Mouse (Mus musculus): Measurements from ENCODE around the gene Ubxn1.
"Not testable (repeated sequence)": the region's sequence is repeated elsewhere in the genome, so short reads cannot be mapped to it uniquely, and the experiment has no call there.

Gene Ubxn1

DNA sequence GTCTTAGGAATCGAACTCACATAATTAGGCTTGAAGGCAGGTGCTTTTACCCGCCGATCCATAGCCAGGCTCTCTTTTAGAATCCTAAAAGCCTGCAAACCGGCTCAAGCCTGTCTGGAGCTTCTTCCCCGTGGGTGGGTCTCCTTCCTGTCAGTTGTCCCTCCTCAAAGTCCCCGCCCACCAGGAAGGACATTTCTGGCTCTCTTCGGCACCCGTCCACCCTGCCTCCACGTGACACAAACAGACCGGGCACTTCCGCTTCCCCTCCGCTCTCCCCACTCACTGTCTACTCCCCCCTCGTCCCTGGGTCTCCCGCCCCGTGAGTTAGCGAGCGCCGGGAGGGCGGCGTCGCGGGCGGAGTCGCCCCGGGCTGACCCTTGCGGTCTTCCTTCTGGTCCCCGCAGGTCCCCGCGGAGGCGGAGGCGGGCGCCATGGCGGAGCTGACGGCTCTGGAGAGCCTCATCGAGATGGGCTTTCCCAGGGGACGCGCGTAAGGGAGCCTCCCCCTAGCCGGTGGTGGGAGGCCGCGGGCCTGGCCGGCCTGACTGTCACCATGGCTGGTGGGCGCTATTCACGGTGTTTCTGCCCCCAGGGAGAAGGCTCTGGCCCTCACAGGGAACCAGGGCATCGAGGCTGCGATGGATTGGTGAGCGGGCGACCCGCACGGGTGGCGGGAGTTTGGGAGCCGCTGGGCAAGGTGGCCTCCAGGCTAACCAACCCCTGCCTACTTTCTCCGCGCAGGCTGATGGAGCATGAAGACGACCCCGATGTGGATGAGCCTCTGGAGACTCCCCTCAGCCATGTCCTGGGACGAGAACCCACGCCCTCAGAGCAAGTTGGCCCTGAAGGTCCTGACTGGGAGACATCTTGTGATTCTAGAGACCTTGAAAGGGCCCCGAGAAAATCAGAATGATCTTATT is at the start of gene Ubxn1:
Ubxn1 (plus strand) TSS at position 230 of the 920 bp plus-strand sequence.
- DNase-seq (ENCODE audit: low read depth, low spot score), result peak; percentile 97

DNA sequence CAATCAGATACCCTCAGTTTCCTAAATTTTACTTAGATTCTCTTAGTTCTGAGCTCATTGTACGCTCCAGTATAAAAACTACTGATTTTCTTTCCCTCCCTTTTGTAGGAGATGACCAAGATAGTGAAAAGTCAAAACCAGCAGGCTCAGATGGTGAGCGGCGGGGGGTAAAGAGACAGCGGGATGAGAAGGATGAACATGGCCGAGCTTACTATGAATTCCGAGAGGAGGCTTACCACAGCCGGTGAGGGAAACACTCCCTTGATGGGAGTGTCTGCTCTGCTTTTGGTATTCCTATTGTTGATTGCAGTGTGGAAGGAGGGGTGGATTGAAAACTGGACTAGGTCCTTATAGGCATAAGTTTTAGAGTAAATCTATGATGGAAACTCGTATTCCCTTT is 48.6 kb upstream of the Ubxn1 start:
- DNase-seq (ENCODE audit: low read depth, low spot score), result no peak

DNA sequence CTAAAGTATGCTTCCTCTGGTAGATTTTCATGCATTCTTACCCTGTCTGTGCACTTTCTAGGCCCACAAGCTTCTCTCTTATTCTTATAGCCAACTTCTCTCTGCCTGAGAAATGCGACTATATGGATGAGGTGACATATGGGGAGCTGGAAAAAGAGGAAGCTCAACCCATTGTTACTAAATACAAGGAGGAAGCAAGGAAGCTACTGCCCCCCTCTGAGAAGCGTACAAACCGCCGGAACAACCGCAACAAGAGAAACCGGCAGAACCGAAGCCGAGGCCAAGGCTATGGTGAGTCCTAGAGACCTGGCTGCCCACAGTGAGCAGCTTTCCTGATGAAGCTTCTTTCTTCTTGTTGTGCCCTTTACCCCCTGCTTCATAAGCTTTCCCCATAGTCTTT is 41.6 kb upstream of the Ubxn1 start, which contains the start of gene AC129217.1:
AC129217.1 (plus strand) TSS at position 114 of the 400 bp plus-strand sequence.
- DNase-seq (ENCODE audit: low read depth, low spot score), result no peak

DNA sequence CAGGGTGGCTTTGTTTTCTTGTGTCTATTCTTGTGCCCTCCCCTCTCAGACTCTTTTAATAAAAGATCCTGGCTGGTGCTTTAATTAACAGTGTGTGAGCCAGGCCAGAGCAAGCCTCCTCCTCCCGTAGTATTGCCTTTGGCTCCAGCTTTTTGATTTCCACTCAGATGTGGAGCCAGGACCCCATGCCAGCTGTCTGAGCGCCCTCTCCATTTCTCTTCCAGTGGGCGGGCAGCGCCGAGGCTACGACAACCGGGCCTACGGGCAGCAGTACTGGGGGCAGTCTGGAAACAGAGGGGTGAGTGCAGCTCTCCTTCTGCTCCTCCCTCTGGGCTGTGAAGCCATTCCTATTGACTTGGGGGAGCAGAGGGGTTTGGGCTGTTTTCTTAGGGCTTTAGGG is 40.6 kb upstream of the Ubxn1 start:
- no peak for DNase-seq (ENCODE audit: low read depth, low spot score)

DNA sequence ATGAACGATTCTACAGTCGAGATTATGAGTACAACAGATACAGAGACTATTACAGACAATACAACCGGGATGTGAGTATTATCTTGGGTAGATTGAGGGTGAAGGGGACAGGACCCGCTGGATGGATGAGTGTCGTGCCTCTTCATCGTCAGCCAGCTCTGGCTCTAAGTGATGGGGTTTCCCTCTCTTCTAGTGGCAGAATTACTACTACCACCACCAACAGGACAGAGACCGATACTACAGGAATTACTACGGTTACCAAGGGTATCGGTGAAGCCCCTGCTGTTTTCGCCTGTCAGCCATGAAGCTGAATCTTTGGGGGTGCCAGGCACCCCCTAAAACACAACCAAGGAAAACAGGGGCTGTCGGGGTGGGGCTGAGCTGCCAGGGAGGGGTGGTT is 40.0 kb upstream of the Ubxn1 start:
- DNase-seq (ENCODE audit: low read depth, low spot score), result no peak

DNA sequence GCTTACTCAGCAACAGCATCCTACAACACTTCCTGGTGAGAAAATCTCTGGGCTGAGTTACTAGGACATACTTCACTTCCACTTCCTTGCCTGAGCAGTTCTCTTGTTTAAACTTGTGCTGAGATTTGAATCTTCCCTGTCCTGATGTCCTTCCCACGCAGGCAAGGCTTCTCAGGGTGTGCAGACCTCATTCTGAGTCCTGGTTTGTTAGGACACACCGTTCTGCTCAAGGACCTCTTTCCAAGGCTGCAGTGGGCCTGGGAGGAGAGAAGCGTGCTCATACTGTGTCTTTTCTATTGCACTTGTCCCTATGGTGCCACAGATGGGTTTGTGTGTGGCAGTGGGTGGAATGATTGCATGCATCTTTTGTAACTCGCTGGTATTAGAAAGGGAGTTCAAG is 38.3 kb upstream of the Ubxn1 start:
- no peak for DNase-seq (ENCODE audit: low read depth, low spot score)

DNA sequence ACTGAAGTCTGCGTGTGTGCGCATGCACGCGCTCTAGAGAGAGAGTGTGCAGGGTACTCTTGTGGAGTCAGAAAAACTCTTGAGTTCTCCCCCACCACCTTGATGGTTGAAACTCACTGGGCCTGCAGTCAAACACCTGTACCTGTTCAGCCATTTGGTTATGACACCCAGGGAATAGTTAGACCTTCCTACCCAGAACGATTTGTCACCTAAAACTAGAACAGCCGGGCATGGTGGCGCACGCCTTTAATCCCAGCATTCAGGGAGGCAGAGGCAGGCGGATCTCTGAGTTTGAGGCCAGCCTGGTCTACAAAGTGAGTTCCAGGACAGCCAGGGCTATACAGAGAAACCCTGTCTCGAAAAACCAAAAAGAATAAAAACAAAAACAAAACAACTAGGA is 35.0 kb upstream of the Ubxn1 start:
- not testable (repeated sequence) for DNase-seq (ENCODE audit: low read depth, low spot score)

DNA sequence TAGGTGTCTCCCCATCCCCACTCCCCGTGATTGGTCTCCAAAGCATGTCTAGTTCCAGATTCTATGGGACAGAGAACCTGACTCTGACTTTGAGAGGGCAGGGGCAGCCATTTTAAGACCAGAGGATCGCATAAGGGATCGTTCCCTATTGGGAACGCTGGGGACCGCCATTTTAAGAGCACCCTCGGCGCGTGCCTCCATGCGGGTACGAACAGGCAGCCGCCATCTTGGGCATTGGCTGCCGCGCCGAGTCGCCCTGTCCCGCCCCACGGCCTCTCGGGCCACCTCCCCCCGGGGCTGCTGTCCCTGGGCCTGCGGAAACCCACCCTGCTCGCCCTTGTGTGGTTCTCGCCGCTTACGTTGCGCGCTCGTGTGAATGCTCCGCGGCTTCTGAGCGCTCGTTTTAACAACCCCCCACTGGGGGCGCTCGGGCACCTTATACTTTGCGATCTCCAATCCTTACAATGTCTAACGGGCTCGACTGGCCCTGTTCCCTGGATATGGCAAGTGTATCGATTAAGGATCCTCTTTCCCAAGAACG is 34.0 kb upstream of the Ubxn1 start, which contains the start of gene Bscl2:
Bscl2 (plus strand) TSS at position 217 of the 541 bp plus-strand sequence.
- DNase-seq (ENCODE audit: low read depth, low spot score), result no peak

DNA sequence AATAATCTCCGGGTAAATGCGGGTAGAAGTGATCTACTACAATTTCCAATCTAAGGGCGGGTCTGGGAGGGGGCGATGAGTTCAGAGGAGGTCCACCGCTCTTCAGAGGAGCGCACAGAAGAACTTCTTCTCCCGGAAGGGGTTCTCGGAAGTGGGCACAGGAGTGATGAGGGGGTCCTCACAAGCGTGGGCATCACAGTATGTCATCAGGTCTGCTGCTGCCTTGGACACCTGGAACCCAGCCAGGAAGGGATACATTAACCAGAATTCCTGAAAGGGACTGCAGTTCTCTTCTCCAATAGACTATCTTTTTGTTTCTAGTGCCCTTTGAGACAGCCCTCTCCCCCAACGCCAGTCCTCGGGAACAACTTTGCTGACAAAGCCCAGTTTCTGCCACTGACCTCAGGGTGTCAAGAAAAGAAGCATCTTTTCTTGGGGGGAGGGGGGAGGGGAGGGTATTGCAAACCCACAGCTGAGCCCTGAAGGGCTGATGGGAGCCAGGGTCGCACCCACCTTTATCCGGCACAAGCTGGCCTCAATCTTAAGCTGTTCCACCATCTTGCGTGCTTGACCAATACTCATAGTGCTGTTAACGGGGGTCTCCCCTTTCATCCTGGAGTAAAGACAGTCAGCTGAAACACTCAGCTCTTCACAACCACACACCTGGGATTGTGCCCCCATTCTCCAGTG is 33.1 kb upstream of the Ubxn1 start:
- no peak for DNase-seq (ENCODE audit: low read depth, low spot score)

DNA sequence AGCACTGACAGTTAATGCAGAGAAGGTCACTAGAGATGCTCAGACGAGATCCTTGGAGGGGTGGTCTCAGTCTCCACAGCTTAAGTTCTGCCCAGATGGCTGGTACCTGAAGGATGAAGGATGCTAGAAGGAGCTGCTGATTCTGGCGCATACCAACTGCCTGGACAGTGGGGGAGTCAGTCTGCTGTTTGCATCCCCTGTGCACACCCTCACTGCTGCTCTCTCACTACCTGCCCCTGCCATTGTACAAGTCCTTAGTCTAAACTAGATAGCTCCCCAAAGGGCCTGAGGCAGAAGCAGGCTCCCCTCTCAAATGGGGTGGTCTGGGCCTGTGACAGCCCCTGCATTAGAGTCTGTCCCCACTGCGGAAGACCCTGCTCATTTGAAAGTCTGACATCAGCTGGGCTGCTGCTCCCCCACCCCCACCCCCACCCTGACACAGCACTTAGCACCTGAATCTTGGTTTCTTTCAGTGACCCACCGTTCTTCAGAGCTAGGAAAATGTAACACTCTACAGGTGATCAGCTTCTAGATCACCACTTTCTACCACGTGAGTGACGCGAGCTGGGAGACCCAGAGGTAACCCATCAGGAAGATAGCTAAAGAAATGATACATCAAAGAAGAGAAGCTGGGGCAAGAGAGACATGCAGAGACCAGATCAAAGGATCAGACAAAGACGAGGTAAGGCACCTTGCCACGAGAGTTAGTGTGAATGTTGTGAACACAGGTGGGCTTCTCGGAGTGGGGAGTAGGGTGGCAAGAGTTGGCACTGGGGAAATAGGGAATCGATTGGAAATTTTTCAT is 32.0 kb upstream of the Ubxn1 start, which contains the start of gene Gng3:
Gng3 (minus strand) TSS at position 92 of the 805 bp plus-strand sequence.
- peak; percentile 95 for DNase-seq (ENCODE audit: low read depth, low spot score)

DNA sequence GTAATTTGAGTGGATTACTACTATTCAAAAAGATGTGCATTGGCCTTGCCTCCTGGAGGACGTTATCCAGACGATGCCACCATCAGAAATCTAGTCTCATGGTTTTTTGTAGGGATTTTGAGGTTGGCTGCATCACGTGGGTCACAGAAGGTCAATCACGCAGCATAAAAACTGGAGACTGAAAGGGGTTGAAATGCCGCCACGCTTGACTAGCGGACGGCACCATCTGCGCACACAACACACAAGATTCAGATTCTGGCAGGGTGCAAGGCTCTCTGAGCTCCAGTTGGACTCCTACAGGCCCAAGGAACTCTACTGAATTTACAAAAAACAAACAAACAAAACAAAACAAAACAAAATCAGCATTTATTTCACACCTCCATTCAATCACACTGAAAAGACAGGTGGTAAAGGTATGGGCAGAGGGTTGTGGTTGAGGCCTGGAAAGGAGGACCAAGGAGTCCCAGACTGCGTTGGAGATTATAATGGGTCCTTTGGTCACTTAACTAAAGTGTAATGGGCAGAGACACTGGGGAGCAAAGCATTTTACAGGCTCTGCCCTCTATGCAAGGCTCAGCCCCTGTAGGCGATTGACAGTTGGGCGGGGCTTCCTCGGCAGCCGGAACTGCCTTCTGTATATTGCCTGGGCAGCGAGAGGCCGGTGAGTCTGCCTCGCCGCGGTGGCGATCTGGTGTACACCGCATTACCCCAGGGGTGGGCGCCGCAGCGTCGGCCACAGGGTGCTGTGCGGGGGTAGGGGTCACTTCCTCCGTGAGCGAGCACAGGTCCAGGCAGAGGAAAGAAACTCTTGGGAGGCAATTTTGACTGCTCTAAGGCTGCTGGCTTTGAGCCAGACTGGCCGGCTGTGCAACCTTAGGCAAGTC is 31.1 kb upstream of the Ubxn1 start:
- DNase-seq (ENCODE audit: low read depth, low spot score), result no peak

DNA sequence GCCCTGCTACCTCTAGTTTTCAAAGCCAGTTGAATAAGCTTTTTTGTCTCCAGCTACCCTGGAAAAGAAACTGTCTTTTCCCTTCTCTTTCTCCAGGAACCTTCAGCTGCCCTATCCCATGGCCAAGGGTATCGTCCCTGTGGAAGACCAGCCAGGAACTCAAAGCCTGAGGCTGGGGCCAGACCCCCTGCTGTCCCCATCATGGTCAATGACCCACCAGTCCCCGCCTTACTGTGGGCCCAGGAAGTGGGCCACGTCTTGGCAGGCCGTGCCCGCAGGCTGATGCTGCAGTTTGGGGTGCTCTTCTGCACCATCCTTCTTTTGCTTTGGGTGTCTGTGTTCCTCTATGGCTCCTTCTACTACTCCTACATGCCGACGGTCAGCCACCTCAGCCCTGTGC is 30.3 kb upstream of the Ubxn1 start:
- no peak for DNase-seq (ENCODE audit: low read depth, low spot score)

DNA sequence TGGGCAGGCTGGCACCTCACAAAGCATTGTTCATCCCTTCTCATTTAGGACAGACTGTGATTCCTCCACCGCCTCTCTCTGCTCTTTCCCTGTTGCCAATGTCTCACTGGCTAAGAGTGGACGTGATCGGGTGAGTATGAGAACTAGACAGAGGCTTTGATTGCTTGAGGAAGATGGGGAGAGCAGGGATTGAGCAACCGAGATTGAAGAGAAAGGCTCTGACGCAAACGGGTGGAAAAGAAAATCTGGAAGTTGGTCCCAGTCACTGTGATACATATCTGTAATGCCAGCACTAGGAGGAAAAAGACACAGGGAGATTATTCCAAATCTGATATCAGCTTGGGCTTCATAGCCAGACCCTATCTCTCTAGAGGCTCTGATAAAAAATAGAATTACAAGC is 28.3 kb upstream of the Ubxn1 start:
- no peak for DNase-seq (ENCODE audit: low read depth, low spot score)

DNA sequence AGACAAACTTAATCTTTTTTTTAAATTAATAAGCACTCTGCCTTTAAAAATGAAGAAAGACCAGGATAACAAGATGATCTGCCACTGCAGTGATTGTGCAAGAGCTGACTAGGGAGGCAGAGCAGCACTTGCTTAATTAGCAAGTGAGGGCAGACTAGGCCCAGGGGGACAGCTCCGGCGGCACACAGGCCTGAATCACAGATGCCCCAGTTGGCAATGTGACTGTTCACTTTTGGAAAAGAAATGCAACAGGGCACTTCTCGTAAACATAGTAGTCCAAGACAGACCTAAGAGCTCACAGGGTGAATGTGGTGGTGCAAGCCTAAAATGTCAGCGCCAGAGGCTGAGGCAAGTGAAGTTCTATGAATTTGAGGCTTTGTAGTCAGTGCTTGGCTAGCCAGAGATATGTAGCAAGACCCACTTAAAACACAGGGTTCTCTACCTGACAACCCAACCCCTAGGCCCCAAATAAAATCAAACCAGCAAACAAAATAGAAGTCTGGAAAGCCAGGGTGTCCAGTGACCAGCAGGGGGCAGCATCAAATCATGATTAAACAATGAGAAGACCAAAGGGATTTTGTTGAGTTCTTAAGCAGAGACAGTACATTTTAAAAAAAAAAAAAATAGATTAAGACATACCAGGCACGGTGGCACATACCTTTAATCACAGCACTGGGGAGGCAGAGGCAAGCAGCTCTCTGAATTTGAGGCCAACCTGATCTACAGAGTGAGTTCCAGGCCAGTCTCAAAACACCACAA is 26.7 kb upstream of the Ubxn1 start:
- no peak for DNase-seq (ENCODE audit: low read depth, low spot score)

DNA sequence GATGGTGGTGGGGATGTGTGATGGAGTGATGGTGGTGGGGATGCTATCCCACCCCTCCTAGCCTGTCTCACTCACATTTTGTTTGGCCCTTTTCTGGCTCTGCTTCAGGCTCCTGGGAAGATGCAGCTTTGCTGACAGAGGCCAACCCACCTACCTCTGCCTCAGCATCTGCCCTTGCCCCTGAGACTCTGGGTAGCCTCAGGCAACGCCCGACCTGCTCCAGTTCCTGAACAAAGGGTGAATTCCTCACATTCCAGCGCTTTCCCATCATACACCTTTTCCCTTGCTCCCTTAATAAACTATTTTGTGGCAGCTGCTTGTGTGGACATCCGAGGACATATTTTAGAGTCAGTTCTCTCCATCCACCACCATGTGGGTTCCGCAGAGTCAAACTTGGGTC is 22.9 kb upstream of the Ubxn1 start:
- DNase-seq (ENCODE audit: low read depth, low spot score), result no peak

DNA sequence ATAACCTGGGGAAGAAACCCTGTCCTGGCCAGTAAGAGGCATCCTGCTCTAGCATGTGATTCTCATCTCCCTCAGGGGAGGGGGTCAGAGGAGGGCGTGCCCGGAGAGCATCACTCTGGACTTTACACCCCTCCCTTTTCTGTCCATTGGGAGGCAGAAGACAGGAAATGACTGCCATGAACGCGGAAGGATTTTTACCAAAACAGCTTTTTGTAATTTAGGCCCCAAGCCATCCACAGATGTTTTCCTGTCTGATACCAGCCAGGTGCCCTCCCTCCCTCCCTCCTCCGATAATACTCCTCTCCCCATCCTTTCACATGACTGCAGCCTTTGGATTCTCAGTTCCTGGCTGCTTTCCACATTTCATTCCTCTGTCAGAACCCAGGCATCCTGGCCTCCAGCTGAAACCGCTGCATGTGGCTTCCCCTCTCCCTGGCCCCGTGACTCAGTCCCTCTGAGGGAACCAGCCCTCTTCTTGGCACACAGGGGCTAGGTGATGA is 20.8 kb upstream of the Ubxn1 start, which contains the start of gene Lrrn4cl:
Lrrn4cl (plus strand) TSS at position 367 of the 500 bp plus-strand sequence.
- no peak for DNase-seq (ENCODE audit: low read depth, low spot score)

DNA sequence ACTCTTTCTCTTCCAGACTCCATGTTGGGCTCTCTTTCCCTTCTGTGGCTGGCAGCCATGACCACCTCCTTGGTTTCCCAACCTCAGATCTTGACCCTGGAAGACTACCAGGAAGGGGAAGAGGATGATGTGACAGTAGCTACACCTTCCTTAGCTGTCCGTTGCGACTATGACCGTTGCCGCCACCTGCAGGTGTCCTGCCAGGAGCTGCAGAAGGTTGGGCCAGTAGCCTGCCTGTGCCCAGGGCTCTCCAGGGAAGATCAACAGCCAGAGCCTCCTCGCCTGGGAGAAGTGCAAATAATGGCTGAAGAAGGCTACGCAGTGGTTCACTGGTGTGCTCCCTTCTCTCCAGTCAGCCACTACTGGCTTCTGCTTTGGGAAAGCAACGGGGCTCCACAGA is 19.7 kb upstream of the Ubxn1 start:
- no peak for DNase-seq (ENCODE audit: low read depth, low spot score)

DNA sequence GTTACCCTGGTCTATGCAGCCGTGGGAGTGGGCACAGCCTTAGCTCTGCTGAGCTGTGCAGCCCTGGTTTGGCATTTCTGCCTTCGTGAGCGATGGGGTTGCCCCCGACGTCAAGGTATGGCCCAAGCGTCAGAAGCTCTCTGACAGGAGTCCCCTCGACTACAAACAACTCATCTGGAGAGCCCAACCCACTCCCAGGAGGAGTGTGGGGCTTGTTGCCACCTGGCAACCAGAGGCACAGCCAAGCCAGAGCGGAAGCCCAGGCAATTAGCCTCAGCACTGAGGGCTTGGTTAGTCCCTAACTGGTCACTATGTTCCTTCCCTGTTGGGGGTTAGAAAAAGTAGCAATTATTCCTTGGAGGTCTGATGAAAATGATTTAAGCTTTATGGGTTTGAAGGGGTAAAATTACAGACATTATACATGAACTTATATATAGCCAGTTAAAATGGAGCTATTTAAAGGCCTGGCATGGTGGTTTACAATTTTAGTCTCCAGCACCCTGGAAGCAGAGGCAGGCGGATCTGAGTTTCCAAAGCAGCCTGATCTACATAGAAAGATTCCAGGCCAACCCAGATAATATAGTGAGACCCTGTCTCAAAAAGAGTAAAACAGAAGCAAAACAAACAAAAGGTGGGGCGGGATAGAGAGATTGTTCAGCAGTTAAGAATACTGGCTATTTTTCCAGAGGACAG is 18.9 kb upstream of the Ubxn1 start:
- no peak for DNase-seq (ENCODE audit: low read depth, low spot score)

DNA sequence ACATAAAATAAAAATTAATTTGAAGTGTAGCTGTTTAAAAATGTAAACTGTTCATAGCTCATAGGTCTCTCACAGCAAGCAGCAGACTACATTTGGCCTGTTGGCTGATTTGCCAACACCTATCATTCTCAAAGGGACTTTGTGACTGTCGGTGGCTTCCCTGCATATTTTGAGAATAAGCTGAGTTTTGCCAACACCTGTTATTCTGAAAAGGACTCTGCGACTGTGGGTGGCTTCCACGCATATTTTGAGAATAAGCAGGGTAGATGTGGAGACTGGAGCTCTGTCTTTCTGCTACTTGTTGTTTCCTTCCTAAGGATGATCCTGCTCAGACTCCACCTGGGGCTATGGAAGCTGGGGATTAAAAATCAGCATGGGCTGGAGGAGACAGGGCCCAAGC is 18.2 kb upstream of the Ubxn1 start:
- no peak for DNase-seq (ENCODE audit: low read depth, low spot score)

Measured in telencephalon, adult 2 months (tissue).